Mouse (Mus musculus): ENCODE results near the gene Apoc4. TPM values are rescaled to one million over a fixed set of nuclear protein-coding genes. Genes with fewer than 3 reads are reported as not detected.

Apoc4 gene
- polyA plus RNA-seq (2014; fragmentation: Nextera tagmentation; extraction: Ambion mirVana) = not detected in 2 replicates

GRCm38 (mm10) chr7:19681202-19681694 is at the start of gene Apoc4, which contains the start of gene Gm44805:
TSS of gene Apoc4 (minus strand) at chr7:19681479.
TSS of gene Gm44805 (minus strand) at chr7:19681423.
- no peak within 1 kb of the TSS for H3K9ac ChIP-seq (ENCODE audit: low read length)
- H3K9me3 ChIP-seq (ENCODE audit: control insufficient read depth, low read length) = no peaks in the 10 kb centered on the region
- no peak within 1 kb of the TSS for H3K4me2 ChIP-seq (ENCODE audit: low read depth, severe bottlenecking)
- WGBS = 64% methylated on average over 8 of the region's 8 CpGs
- no peak within 1 kb of the TSS for H3K4me3 ChIP-seq (ENCODE audit: low read depth, low read length)
- H3K4me1 ChIP-seq (ENCODE audit: control insufficient read depth, insufficient read depth, low read length) = no peaks in the 10 kb centered on the region
- DNase-seq (ENCODE audit: low spot score) (no peak), ATAC-seq (ENCODE audit: insufficient number of reproducible peaks, low FRiP score, low TSS enrichment, low read depth) (no peak)
- no peaks in the 10 kb centered on the region for H3K36me3 ChIP-seq (ENCODE audit: control insufficient read depth, insufficient read depth, low read length)
- no peak within 1 kb of the TSS for H3K27ac ChIP-seq (replicated peaks; ENCODE audit: low read depth, low read length)
- H3K27me3 ChIP-seq (ENCODE audit: control insufficient read depth, insufficient read depth, low read length) = no peaks in the 10 kb centered on the region

GRCm38 (mm10) chr7:19726541-19726940 is 45.3 kb upstream of the Apoc4 start:
- no peak overlapping the region for H3K4me2 ChIP-seq (ENCODE audit: low read depth, severe bottlenecking)
- no peak overlapping the region for H3K9ac ChIP-seq (ENCODE audit: low read length)
- ATAC-seq (ENCODE audit: insufficient number of reproducible peaks, low FRiP score, low TSS enrichment, low read depth) = no peak
- 89% methylated on average over 4 of the region's 4 CpGs for WGBS
- no peaks in the 10 kb centered on the region for H3K27me3 ChIP-seq (ENCODE audit: control insufficient read depth, insufficient read depth, low read length)
- H3K4me1 ChIP-seq (ENCODE audit: control insufficient read depth, insufficient read depth, low read length) = no peaks in the 10 kb centered on the region
- H3K36me3 ChIP-seq (ENCODE audit: control insufficient read depth, insufficient read depth, low read length) = peaks cover 17% of the 10 kb centered on the region
- DNase-seq (ENCODE audit: low spot score) = peak; percentile 32
- H3K9me3 ChIP-seq (ENCODE audit: control insufficient read depth, low read length) = 0 out of 2 replicates have a peak, but pooled peaks cover under 1% of the 10 kb centered on the region
- H3K27ac ChIP-seq (replicated peaks; ENCODE audit: low read depth, low read length) = no peak overlapping the region
- no peak overlapping the region for H3K4me3 ChIP-seq (ENCODE audit: low read depth, low read length)

GRCm38 (mm10) chr7:19724167-19724566 is 42.9 kb upstream of the Apoc4 start:
- H3K4me2 ChIP-seq (ENCODE audit: low read depth, severe bottlenecking) = no peak overlapping the region
- DNase-seq (ENCODE audit: low spot score) (no peak), ATAC-seq (ENCODE audit: insufficient number of reproducible peaks, low FRiP score, low TSS enrichment, low read depth) (no peak)
- no peak overlapping the region for H3K9ac ChIP-seq (ENCODE audit: low read length)
- no peak overlapping the region for H3K27ac ChIP-seq (replicated peaks; ENCODE audit: low read depth, low read length)
- peaks cover 5% of the 10 kb centered on the region; the same call in 1 of the 2 replicates for H3K9me3 ChIP-seq (ENCODE audit: control insufficient read depth, low read length)
- WGBS = 93% methylated on average over 12 of the region's 12 CpGs
- no peaks in the 10 kb centered on the region for H3K27me3 ChIP-seq (ENCODE audit: control insufficient read depth, insufficient read depth, low read length)
- H3K36me3 ChIP-seq (ENCODE audit: control insufficient read depth, insufficient read depth, low read length) = peaks cover 10% of the 10 kb centered on the region; the same call in 1 of the 2 replicates
- H3K4me3 ChIP-seq (ENCODE audit: low read depth, low read length) = no peak overlapping the region
- H3K4me1 ChIP-seq (ENCODE audit: control insufficient read depth, insufficient read depth, low read length) = no peaks in the 10 kb centered on the region

- Histone ChIP-seq H3K9me3 (ENCODE audit: control insufficient read depth, low read length) (peaks cover 5% of the 10 kb centered on the region; the same call in 1 of the 2 replicates), H3K4me1 (ENCODE audit: control insufficient read depth, insufficient read depth, low read length) (no peaks in the 10 kb centered on the region), H3K27ac (replicated peaks; ENCODE audit: low read depth, low read length) (no peak overlapping the region), H3K4me3 (ENCODE audit: low read depth, low read length) (no peak overlapping the region), H3K9ac (ENCODE audit: low read length) (no peak overlapping the region), H3K27me3 (ENCODE audit: control insufficient read depth, insufficient read depth, low read length) (no peaks in the 10 kb centered on the region), H3K4me2 (ENCODE audit: low read depth, severe bottlenecking) (no peak overlapping the region), H3K36me3 (ENCODE audit: control insufficient read depth, insufficient read depth, low read length) (peaks cover 11% of the 10 kb centered on the region; the same call in 1 of the 2 replicates)
- WGBS = 92% methylated on average over 6 of the region's 6 CpGs
- no peak for ATAC-seq (ENCODE audit: insufficient number of reproducible peaks, low FRiP score, low TSS enrichment, low read depth)
- no peak for DNase-seq (ENCODE audit: low spot score)
Measured at GRCm38 (mm10) chr7:19722754-19723195, 41.5 kb upstream of the Apoc4 start.

GRCm38 (mm10) chr7:19719200-19719599 is 37.9 kb upstream of the Apoc4 start:
- 90% methylated on average over 4 of the region's 4 CpGs for WGBS

GRCm38 (mm10) chr7:19718297-19718952 is 37.1 kb upstream of the Apoc4 start:
- no peak for DNase-seq (ENCODE audit: low spot score)
- H3K9me3 ChIP-seq (ENCODE audit: control insufficient read depth, low read length) = peaks cover 5% of the 10 kb centered on the region; the same call in 1 of the 2 replicates
- H3K9ac ChIP-seq (ENCODE audit: low read length) = no peak overlapping the region
- no peak overlapping the region for H3K4me2 ChIP-seq (ENCODE audit: low read depth, severe bottlenecking)
- WGBS = 93% methylated on average over 5 of the region's 5 CpGs
- H3K27me3 ChIP-seq (ENCODE audit: control insufficient read depth, insufficient read depth, low read length) = no peaks in the 10 kb centered on the region
- H3K27ac ChIP-seq (replicated peaks; ENCODE audit: low read depth, low read length) = no peak overlapping the region
- H3K4me1 ChIP-seq (ENCODE audit: control insufficient read depth, insufficient read depth, low read length) = peaks cover 2% of the 10 kb centered on the region; the same call in 1 of the 2 replicates
- no peak overlapping the region for H3K4me3 ChIP-seq (ENCODE audit: low read depth, low read length)
- ATAC-seq (ENCODE audit: insufficient number of reproducible peaks, low FRiP score, low TSS enrichment, low read depth) = no peak
- peaks cover 8% of the 10 kb centered on the region; the same call in 1 of the 2 replicates for H3K36me3 ChIP-seq (ENCODE audit: control insufficient read depth, insufficient read depth, low read length)

More at GRCm38 (mm10) chr7:19719200-19719599, 37.9 kb upstream of the Apoc4 start:
- Histone ChIP-seq H3K36me3 (ENCODE audit: control insufficient read depth, insufficient read depth, low read length) (peaks cover 8% of the 10 kb centered on the region; the same call in 1 of the 2 replicates), H3K4me3 (ENCODE audit: low read depth, low read length) (no peak overlapping the region), H3K27me3 (ENCODE audit: control insufficient read depth, insufficient read depth, low read length) (no peaks in the 10 kb centered on the region), H3K9me3 (ENCODE audit: control insufficient read depth, low read length) (peaks cover 5% of the 10 kb centered on the region; the same call in 1 of the 2 replicates), H3K4me1 (ENCODE audit: control insufficient read depth, insufficient read depth, low read length) (peaks cover 2% of the 10 kb centered on the region; the same call in 1 of the 2 replicates), H3K4me2 (ENCODE audit: low read depth, severe bottlenecking) (no peak overlapping the region), H3K27ac (replicated peaks; ENCODE audit: low read depth, low read length) (no peak overlapping the region), H3K9ac (ENCODE audit: low read length) (no peak overlapping the region)
- ATAC-seq (ENCODE audit: insufficient number of reproducible peaks, low FRiP score, low TSS enrichment, low read depth) = no peak
- no peak for DNase-seq (ENCODE audit: low spot score)

- Histone ChIP-seq H3K36me3 (ENCODE audit: control insufficient read depth, insufficient read depth, low read length) (peaks cover 13% of the 10 kb centered on the region; the same call in 1 of the 2 replicates), H3K4me2 (ENCODE audit: low read depth, severe bottlenecking) (no peak overlapping the region), H3K4me1 (ENCODE audit: control insufficient read depth, insufficient read depth, low read length) (peaks cover 2% of the 10 kb centered on the region; the same call in 1 of the 2 replicates), H3K9ac (ENCODE audit: low read length) (no peak overlapping the region), H3K27me3 (ENCODE audit: control insufficient read depth, insufficient read depth, low read length) (no peaks in the 10 kb centered on the region), H3K9me3 (ENCODE audit: control insufficient read depth, low read length) (peaks cover 5% of the 10 kb centered on the region; the same call in 1 of the 2 replicates), H3K27ac (replicated peaks; ENCODE audit: low read depth, low read length) (no peak overlapping the region), H3K4me3 (ENCODE audit: low read depth, low read length) (no peak overlapping the region)
- 83% methylated on average over 4 of the region's 4 CpGs for WGBS
- ATAC-seq (ENCODE audit: insufficient number of reproducible peaks, low FRiP score, low TSS enrichment, low read depth) = no peak
- no peak for DNase-seq (ENCODE audit: low spot score)
Measured at GRCm38 (mm10) chr7:19717346-19717745, 36.1 kb upstream of the Apoc4 start.

- Histone ChIP-seq H3K4me1 (ENCODE audit: control insufficient read depth, insufficient read depth, low read length) (peaks cover 2% of the 10 kb centered on the region; the same call in 1 of the 2 replicates), H3K27ac (replicated peaks; ENCODE audit: low read depth, low read length) (peak overlapping the region; percentile 65; the same call in 1 of the 2 replicates), H3K27me3 (ENCODE audit: control insufficient read depth, insufficient read depth, low read length) (no peaks in the 10 kb centered on the region), H3K9me3 (ENCODE audit: control insufficient read depth, low read length) (peaks cover 5% of the 10 kb centered on the region; the same call in 1 of the 2 replicates), H3K9ac (ENCODE audit: low read length) (no peak overlapping the region), H3K36me3 (ENCODE audit: control insufficient read depth, insufficient read depth, low read length) (peaks cover 16% of the 10 kb centered on the region; the same call in 1 of the 2 replicates), H3K4me3 (ENCODE audit: low read depth, low read length) (no peak overlapping the region), H3K4me2 (ENCODE audit: low read depth, severe bottlenecking) (peak overlapping the region; percentile 42; the same call in 1 of the 2 replicates)
- ATAC-seq (ENCODE audit: insufficient number of reproducible peaks, low FRiP score, low TSS enrichment, low read depth) = no peak
- 81% methylated on average over 2 of the region's 2 CpGs for WGBS
- no peak for DNase-seq (ENCODE audit: low spot score)
Measured at GRCm38 (mm10) chr7:19716822-19717221, 35.5 kb upstream of the Apoc4 start.

All from limb, embryonic 11.5 days (tissue).